Mouse (Mus musculus) layer of hippocampus, adult 9-10 months (tissue): ENCODE measurements around the gene Guk1.

Source experiments
- DNase-seq: peaks from one replicate; pipeline ENCODE4 v3.0.0; 2022; ENCODE audit warnings: low spot score

The Guk1 gene

GRCm38 (mm10) chr11:59163255-59164236 is 28.5 kb downstream of the Guk1 start, which contains the start of gene Iba57:
Gene Iba57 (minus strand): TSS chr11:59163739.
- DNase-seq, result peak; percentile 97

- no peak for DNase-seq
Measured at GRCm38 (mm10) chr11:59162443-59163254, 29.4 kb downstream of the Guk1 start.

- no peak for DNase-seq
Measured at GRCm38 (mm10) chr11:59161398-59161797, 30.6 kb downstream of the Guk1 start.

- no peak for DNase-seq
Measured at GRCm38 (mm10) chr11:59159558-59159957, 32.5 kb downstream of the Guk1 start.

GRCm38 (mm10) chr11:59159099-59159498 is 32.9 kb downstream of the Guk1 start:
- DNase-seq, result no peak

- no peak for DNase-seq
Measured at GRCm38 (mm10) chr11:59155900-59156299, 36.1 kb downstream of the Guk1 start.

- no peak for DNase-seq
Measured at GRCm38 (mm10) chr11:59154220-59154619, 37.8 kb downstream of the Guk1 start.

GRCm38 (mm10) chr11:59151729-59152128 is 40.3 kb downstream of the Guk1 start:
- DNase-seq, result no peak

- DNase-seq, result no peak
Measured at GRCm38 (mm10) chr11:59149302-59149701, 42.7 kb downstream of the Guk1 start.

GRCm38 (mm10) chr11:59142962-59143361 is 49.0 kb downstream of the Guk1 start:
- DNase-seq, result no peak

GRCm38 (mm10) chr11:59141772-59142370 is 50.1 kb downstream of the Guk1 start:
- no peak for DNase-seq

GRCm38 (mm10) chr11:59138537-59139486 is 53.2 kb downstream of the Guk1 start:
- DNase-seq, result no peak

GRCm38 (mm10) chr11:59136994-59137706 is 54.9 kb downstream of the Guk1 start:
- no peak for DNase-seq

GRCm38 (mm10) chr11:59135904-59136452 is 56.0 kb downstream of the Guk1 start, which contains the start of gene Obscn:
Gene Obscn (minus strand): TSS chr11:59136402.
- no peak for DNase-seq

GRCm38 (mm10) chr11:59135051-59135820 is 56.8 kb downstream of the Guk1 start:
- no peak for DNase-seq

- DNase-seq, result no peak
Measured at GRCm38 (mm10) chr11:59134373-59134997, 57.5 kb downstream of the Guk1 start.
